17 mouse cellular contexts compared by ENCODE assay signal in the genomic region with DNA sequence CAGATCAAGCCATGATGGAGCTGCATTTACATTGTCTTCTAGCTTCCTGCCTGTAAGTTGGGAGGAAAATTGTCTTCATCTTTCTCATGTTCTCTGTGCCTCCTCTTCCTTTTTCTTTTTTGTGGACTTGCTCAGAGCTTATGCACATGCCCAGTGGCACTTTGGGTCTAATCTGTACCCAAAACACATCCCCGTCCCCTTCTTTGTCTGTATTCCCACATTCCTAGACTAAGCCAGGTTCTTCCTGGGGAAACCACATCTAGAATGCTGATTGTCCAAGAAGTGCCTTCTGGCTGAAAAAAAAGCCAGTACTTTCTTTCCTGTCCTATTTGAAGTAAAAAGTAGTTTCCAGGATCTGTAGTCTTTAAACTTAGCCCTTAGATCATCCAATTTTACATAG.
"Had no signal": no experiment of that assay in that cellular context is flagged by ENCODE, and none has a peak within 500 bp of the region (broad histone marks: within the 10 kb centered on the region; RNA-seq: fewer than 3 reads in every experiment).

No protein-coding gene starts in this region.

- H3K4me1 ChIP-seq: liver, embryonic 13.5 days; megakaryocyte, embryonic 14.5 days; midbrain, embryonic 15.5 days; stomach, embryonic 15.5 days had no signal

- H3K4me2 ChIP-seq: liver, embryonic 13.5 days; midbrain, embryonic 15.5 days; stomach, embryonic 15.5 days had no signal

- DNase-seq: kidney, adult 18-20 months; kidney, adult 9 months; kidney, postnatal 14 days; kidney, postnatal 4 days; layer of hippocampus, adult 9-11 months; layer of hippocampus, postnatal 36 days; liver, embryonic 13.5 days; lung, adult 2 months; right cerebral cortex, postnatal 14 days; spleen, adult 18-20 months; thymus, postnatal 25 days had no signal

- H3K36me3 ChIP-seq: liver, embryonic 13.5 days; midbrain, embryonic 10.5 days; midbrain, embryonic 15.5 days; stomach, embryonic 15.5 days had no signal

- ATAC-seq: intestine, embryonic 16.5 days; midbrain, embryonic 15.5 days had no signal

- H3K9me3 ChIP-seq: liver, embryonic 13.5 days; midbrain, embryonic 10.5 days; midbrain, embryonic 15.5 days; stomach, embryonic 15.5 days had no signal

- H3K4me3 ChIP-seq: left cerebral cortex, adult 2 months; liver, embryonic 13.5 days; megakaryocyte, embryonic 14.5 days; midbrain, embryonic 10.5 days; midbrain, embryonic 15.5 days; stomach, embryonic 15.5 days had no signal

- H3K27ac ChIP-seq: left cerebral cortex, adult 2 months; liver, embryonic 13.5 days; midbrain, embryonic 10.5 days; midbrain, embryonic 15.5 days; stomach, embryonic 15.5 days had no signal

- H3K9ac ChIP-seq: liver, embryonic 13.5 days; midbrain, embryonic 15.5 days; stomach, embryonic 15.5 days had no signal

- H3K27me3 ChIP-seq: liver, embryonic 13.5 days; midbrain, embryonic 15.5 days; stomach, embryonic 15.5 days had no signal
